Comparison of ENCODE assay signal across 11 mouse cellular contexts in the genomic region with DNA sequence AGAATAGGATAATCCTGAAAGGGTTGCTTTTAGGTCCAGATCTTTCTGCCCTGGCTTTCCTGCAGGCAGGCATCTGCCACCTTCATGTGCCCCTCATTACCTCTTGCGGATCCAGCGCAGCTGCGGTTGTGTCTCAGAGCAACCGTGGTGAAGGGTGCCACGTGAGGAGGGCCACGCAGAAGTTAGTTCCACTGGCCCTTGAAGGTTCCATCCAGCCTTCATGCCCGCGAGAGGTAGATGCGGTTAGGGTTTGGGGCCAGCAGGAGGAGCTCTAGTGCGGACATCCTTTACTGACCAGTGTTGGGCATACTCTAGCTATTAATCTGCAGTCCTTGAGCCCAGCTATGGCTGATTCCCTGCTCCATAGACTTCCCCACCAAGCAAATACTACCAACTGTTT. TPM values are rescaled to one million over a fixed set of nuclear protein-coding genes. Genes with fewer than 3 reads are reported as not detected.
DNase-seq lines count a peak whose midpoint lies in the region; ATAC-seq and TF ChIP-seq lines count a peak whose summit lies in the region.
"Had no signal": no experiment of that assay in that cellular context is flagged by ENCODE, and none has a peak within 500 bp of the region (broad histone marks: within the 10 kb centered on the region; RNA-seq: fewer than 3 reads in every experiment).

A gene (minus strand): TSS at position 149 of the 400 bp plus-strand sequence.

- 34% methylated on average over 10 of the region's 10 CpGs for WGBS in kidney, embryonic 15.5 days

- H3K27ac ChIP-seq in kidney, embryonic 15.5 days, result no peak within 1 kb of the TSS
- no peak within 1 kb of the TSS for H3K27ac ChIP-seq in layer of hippocampus, adult 2 months
- H3K27ac ChIP-seq: lung, embryonic 15.5 days had no signal

- H3K4me1 ChIP-seq in kidney, embryonic 15.5 days, result no peaks in the 10 kb centered on the region
- H3K4me1 ChIP-seq: lung, embryonic 15.5 days had no signal

- H3K4me2 ChIP-seq in kidney, embryonic 15.5 days, result no peak within 1 kb of the TSS
- H3K4me2 ChIP-seq: lung, embryonic 15.5 days had no signal

- TF ChIP-seq CTCF in layer of hippocampus, adult 2 months (conservative IDR thresholded peaks at IDR 0.05), result no peak; the same call in 1 of the 2 replicates

- H3K36me3 ChIP-seq in kidney, embryonic 15.5 days, result no peaks in the 10 kb centered on the region
- H3K36me3 ChIP-seq: lung, embryonic 15.5 days had no signal

- H3K9me3 ChIP-seq in kidney, embryonic 15.5 days (replicated peaks), result no peaks in the 10 kb centered on the region
- H3K9me3 ChIP-seq: lung, embryonic 15.5 days had no signal

- ATAC-seq in kidney, embryonic 15.5 days (replicated peaks; ENCODE audit: low FRiP score), result no peak

- H3K9ac ChIP-seq in kidney, embryonic 15.5 days, result no peak within 1 kb of the TSS
- H3K9ac ChIP-seq: lung, embryonic 15.5 days had no signal

- H3K27me3 ChIP-seq in kidney, embryonic 15.5 days, result no peaks in the 10 kb centered on the region
- H3K27me3 ChIP-seq: lung, embryonic 15.5 days had no signal

- DNase-seq in kidney, postnatal 10 days, result peak; percentile 10
- DNase-seq in adrenal gland, adult 2 months, result peak; percentile 3
- peak; percentile 8 for DNase-seq in lung, postnatal 14 days
- peak; percentile 15 for DNase-seq in testis, postnatal 14 days (ENCODE audit: low spot score)
- no peak for DNase-seq in layer of hippocampus, adult 2 months (ENCODE audit: low spot score in 2 of 2)
- DNase-seq in right cerebral cortex, postnatal 25 days, result no peak
- no peak for DNase-seq in gastrocnemius, postnatal 4 days (ENCODE audit: low spot score in 2 of 2)

- no peak within 1 kb of the TSS for H3K4me3 ChIP-seq in kidney, embryonic 15.5 days (replicated peaks)
- H3K4me3 ChIP-seq in layer of hippocampus, adult 2 months, result no peak within 1 kb of the TSS
- H3K4me3 ChIP-seq: lung, embryonic 15.5 days had no signal

RNA-seq across cellular contexts. Expression of the gene that starts here (rescaled TPM):
- not detected in 2 replicates for polyA plus RNA-seq in kidney, embryonic 15.5 days (2015; fragmentation: Nextera tagmentation; extraction: Ambion mirVana)
- not detected for total RNA-seq in adrenal gland, adult 2 months (2021)
- polyA plus RNA-seq in adrenal gland, adult 2 months (2012; rRNA removed), result not detected in 2 replicates
- total RNA-seq in layer of hippocampus, adult 2 months (2021), result not detected
- not detected for total RNA-seq in gastrocnemius, postnatal 4 days (2021)
- polyA plus RNA-seq: heart, embryonic 16.5 days; lung, embryonic 15.5 days; stomach, embryonic 14.5 days had no signal

Comparison
In these comparisons a context has a peak if more than half of its experiments do, and no peak if none do; other contexts are left out.
1. Peak in DNase-seq in adrenal gland, adult 2 months; RNA of the gene not detected or under 1 TPM.
2. DNase-seq: peak in kidney, postnatal 10 days (single experiment), lung, postnatal 14 days (single experiment) and testis, postnatal 14 days (single experiment); none in layer of hippocampus, adult 2 months (0 of 2), right cerebral cortex, postnatal 25 days (single experiment) and gastrocnemius, postnatal 4 days (0 of 2).